Mouse (Mus musculus) layer of hippocampus, adult 9-11 months (tissue): ENCODE data around the gene Zdhhc6.

Experiments
- DNase-seq: peaks from one replicate; pipeline ENCODE4 v3.0.0; 2022

Zdhhc6 gene

DNA sequence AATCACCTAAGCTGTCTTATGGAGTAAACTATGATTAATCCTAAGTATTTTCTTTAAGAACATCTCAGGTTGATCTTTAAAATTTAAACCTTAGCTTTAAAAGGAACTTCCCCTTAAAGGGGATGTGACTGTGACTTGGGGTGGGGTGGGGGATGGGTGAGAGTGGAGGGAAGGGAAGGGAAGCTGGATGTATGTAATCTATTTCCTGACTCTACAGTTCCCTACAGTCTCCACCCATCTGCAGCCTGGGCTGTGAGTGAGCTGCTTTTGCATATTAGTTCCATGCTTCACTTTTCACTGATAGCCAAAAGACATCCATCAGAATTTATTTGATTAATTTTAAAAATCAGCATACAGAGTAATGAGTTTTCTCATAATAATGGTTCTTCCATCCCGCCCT is 16.5 kb downstream of the Zdhhc6 start:
- no peak for DNase-seq

DNA sequence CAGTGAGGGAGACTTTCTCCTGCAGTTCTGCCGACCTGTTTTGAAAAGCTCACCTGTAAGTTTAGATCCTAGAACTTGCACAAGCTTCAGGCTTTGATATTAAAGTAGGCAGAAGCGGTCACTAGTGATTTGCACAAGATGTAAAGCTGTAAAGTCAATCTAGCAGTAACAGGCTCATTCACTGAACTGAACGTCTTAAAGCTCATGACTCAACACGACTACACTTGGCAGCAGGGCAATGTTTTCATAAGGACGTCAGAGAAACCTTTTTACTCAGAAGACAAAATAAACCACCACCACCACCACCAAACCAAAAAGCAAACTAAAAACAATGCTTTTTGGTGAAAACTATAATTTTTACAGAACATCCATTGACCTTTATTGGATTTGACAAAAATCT is 17.9 kb downstream of the Zdhhc6 start:
- no peak for DNase-seq

DNA sequence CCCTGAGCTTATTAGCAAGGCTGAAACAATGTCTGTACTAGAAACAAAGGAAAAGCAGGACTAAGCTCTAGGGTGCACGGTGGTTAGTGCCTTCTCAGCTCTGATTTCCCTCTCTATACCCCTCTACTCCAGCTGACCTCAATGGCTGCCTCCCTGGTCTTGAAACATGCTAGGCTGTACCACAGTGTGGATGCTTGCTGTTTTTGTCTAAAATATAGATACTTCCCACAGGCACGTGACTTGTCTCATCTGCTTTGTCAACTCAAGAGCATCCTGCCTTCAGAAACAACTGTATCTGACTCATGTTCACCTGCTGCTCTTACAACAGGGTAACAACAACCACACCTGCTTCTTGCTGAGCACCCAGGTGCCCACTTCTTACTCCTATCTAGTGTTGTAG is 18.3 kb downstream of the Zdhhc6 start:
- no peak for DNase-seq

DNA sequence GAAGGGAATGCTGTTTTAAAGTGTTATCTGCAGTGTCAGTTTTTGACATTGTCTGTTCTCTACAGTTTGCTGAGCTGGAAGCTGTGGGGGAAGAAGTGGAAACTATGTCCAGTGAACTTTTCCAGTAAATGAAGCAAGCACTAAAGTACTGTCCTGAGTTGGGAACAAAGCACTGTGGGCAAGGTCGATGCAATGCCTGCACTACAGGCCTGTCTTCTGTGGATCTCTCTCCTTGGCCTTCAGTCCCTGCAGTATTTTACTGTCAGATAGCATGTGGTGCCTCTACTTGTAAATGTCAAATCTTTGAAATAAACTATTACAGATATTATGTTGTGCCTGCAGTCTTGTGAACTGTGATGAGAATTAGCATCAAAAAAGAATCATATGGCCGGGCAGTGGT is 19.5 kb downstream of the Zdhhc6 start:
- DNase-seq = no peak

GRCm38 (mm10) chr19:55295556-55295955 is 20.3 kb downstream of the Zdhhc6 start:
- no peak for DNase-seq

- DNase-seq = no peak
Observed at GRCm38 (mm10) chr19:55295075-55295474, 20.8 kb downstream of the Zdhhc6 start.

DNA sequence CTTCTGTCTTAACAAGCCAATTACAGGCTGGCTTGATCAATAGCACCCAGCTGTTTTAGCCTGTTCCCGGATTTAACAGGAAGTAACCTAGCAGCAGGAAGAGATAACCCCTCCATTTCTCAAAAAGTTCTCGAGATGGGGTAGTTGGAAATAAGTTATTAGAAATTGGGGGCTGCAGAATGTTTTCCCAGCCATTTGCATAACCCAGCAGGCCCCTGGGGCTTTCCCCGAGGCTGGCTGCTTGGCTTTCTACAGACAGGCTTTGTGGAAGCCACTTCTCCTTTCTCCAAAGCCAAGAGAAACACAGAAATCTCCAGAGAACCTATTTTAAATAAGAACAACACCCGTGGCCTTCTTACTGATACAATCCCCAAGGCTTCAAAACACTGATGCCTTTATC is 22.7 kb downstream of the Zdhhc6 start:
- DNase-seq = no peak

DNA sequence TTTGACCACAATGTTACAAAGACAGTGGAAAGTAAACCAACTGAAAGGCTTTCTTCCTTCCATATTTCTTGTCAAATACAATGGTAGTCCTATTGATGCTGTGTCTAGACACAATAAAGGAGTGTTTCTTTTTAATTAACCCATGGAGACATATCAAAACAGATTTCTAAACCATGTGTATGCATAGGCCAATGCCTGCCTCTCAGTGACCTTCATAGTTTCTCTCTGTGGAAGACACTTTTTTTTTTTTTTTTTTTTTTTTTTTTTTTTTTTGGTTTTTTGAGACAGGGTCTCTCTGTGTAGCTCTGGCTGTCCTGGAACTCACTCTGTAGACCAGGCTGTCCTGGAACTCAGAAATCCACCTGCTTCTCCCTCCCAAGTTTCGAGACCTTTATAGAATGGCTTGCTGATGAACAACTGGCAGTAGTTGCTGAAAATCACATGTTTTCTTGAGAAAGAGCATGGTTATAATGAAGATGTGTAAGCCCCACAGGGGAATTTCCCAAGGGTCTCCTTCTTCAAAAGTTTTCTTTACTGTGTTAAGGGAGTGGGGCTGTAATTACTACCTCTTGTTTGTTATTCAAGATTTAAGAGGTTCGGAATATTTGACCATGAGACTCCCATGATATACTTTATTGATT is 23.5 kb downstream of the Zdhhc6 start:
- DNase-seq = no peak

- DNase-seq = no peak
Observed at GRCm38 (mm10) chr19:55290621-55291270, 25.1 kb downstream of the Zdhhc6 start.

DNA sequence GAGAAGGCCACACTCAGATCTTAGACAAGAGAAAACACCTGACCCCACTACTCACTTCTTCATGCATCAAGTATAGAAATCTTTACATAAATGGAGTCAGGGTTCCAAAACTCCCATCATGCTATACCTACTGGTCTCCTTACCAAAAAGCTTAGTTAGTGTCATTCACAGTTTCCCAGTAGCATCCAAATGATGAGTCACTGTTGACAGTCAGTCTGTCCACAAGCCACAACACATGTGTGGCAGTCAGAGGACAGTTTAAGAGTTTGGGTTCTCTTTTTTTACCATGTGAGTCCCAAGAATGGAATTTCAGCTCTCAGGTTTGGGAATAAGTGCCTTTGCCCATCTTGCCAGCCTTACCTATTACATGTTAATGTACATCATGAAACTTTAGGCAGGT is 26.9 kb downstream of the Zdhhc6 start:
- no peak for DNase-seq

DNA sequence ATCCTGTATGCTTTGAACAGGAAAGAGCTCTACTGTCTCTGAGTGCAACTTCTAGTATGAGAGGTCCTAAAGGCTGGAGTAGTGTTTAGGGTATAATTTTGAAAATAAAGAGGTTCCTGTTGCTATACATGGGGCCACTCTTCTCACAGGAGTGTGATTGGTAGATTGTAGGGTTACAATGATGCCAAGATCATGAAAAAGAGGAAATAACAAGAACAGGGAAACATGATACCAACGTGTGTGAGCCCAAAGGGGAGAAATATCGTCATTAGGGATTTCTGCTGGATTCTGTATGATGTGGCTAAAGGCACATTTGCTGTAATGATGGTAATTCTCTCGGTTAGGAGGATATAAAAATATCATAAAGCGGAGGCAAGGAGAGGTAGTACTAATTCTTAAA is 29.8 kb downstream of the Zdhhc6 start:
- no peak for DNase-seq

- DNase-seq = no peak
Observed at GRCm38 (mm10) chr19:55284093-55284492, 31.7 kb downstream of the Zdhhc6 start.

- DNase-seq = no peak
Observed at GRCm38 (mm10) chr19:55276770-55277169, 39.1 kb downstream of the Zdhhc6 start.

DNA sequence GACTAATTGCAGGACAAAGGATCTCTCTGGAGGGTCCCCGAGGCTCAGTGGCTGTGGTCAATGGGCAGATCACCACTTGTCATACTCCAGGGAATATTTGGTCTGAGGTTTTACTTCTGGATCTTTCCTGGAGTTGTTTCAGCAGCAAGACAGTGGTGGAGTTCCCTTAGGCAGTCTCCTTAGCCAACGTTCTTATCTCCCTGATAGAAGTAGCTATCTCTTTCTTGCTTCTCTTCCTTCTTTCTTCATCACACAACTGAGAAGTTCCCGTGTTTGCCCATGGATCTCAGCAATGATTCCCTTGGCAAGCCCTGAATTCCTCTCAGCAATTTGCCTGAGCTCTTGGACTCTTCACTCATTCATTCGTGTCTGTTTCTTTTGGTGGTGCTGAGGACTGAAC is 39.7 kb downstream of the Zdhhc6 start:
- DNase-seq = no peak

DNA sequence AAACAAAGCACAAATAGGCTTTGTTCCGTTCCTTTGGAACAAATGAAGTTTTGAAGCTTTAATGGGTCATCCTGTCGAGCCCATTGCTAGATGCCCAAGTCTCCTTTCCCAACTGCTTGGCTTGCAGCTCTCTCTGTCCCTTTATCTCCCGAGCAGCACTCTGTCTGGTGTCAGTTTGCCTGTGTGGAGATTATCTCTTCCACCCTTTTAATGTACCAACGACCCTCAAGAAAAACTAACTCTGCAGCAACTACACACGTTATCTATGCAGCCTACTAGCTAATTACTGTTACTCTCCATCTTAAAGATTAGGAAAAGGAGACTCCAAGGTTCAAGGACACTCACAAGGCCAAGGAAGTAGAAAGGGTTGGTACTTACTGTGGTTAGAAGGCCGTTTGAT is 42.5 kb downstream of the Zdhhc6 start:
- DNase-seq = no peak

DNA sequence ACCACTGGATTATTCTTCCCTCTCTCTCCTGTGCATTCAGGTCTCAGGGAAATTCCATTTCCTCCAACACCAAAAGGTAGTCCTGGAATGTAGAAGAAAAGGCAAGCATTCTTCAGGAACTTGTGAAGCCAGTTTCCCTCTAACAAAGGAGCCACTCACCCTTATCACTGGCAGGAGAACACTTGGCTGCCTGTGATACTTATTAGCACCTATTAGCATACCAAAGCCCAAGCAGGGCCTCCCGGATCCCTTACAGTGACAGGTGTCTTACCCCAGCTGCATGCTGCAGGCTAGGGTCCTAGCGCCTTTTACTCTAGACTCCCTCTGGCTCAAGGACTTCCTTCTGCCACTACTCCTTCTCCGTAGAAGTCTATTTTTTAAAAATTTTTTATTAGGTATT is 44.4 kb downstream of the Zdhhc6 start:
- DNase-seq = no peak

GRCm38 (mm10) chr19:55269051-55269450 is 46.8 kb downstream of the Zdhhc6 start:
- DNase-seq = no peak

- no peak for DNase-seq
Observed at GRCm38 (mm10) chr19:55268150-55268549, 47.7 kb downstream of the Zdhhc6 start.

GRCm38 (mm10) chr19:55266786-55267185 is 49.0 kb downstream of the Zdhhc6 start:
- DNase-seq = no peak

GRCm38 (mm10) chr19:55265269-55265668 is 50.6 kb downstream of the Zdhhc6 start:
- DNase-seq = no peak

- no peak for DNase-seq
Observed at GRCm38 (mm10) chr19:55260389-55261184, 55.2 kb downstream of the Zdhhc6 start.

DNA sequence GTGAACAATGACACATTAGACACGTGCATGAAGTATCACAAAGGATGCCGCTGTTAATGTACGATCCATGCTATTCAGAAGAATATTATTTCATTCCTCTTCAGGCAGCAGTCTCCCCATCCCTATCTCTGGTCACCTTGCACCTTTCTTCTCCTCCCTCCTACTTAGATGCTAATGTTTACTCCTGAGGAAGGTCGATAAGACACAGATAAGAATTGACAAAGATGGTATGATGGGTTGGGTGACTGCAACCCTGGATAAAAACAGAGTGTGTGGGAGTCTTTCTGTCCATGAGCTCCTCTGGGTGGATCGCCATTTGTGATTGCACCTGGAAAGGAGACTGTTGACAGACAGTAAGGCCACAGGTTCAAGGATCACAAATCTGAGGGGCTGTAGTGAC is 57.3 kb downstream of the Zdhhc6 start:
- no peak for DNase-seq

GRCm38 (mm10) chr19:55257656-55258375 is 58.0 kb downstream of the Zdhhc6 start:
- DNase-seq = no peak

GRCm38 (mm10) chr19:55256156-55256555 is 59.7 kb downstream of the Zdhhc6 start:
- peak; percentile 47 for DNase-seq
